Mouse (Mus musculus) olfactory bulb, adult 2 months (tissue): Measurements from ENCODE around the gene Prkcb.

Source experiments
- CTCF ChIP-seq: fragments of 200-500 bp; IDR thresholded peaks from 2 replicates; pipeline ENCODE4 v1.5.1; 2012; ENCODE audit warnings: low read depth, mild to moderate bottlenecking, low read length, moderate library complexity; ENCODE audit not compliant: insufficient read depth
- POLR2A ChIP-seq: fragments of 200-500 bp; IDR thresholded peaks from 2 replicates; pipeline ENCODE4 v1.6.1; 2012; ENCODE audit warnings: mild to moderate bottlenecking, low read depth, low read length, moderate library complexity; ENCODE audit not compliant: insufficient read depth

- TF ChIP-seq CTCF (no peak), POLR2A (no peak)
Observed at GRCm38 (mm10) chr7:122387896-122388295, 99.3 kb downstream of the Prkcb start.
